Mouse (Mus musculus): ENCODE data around the gene Mybl2. TPM values are rescaled to one million over a fixed set of nuclear protein-coding genes. Genes with fewer than 3 reads are reported as not detected.

The Mybl2 gene
- total and polyA plus RNA-seq, 3 experiments = 60.8 to 145 TPM; not detected in 1

DNA sequence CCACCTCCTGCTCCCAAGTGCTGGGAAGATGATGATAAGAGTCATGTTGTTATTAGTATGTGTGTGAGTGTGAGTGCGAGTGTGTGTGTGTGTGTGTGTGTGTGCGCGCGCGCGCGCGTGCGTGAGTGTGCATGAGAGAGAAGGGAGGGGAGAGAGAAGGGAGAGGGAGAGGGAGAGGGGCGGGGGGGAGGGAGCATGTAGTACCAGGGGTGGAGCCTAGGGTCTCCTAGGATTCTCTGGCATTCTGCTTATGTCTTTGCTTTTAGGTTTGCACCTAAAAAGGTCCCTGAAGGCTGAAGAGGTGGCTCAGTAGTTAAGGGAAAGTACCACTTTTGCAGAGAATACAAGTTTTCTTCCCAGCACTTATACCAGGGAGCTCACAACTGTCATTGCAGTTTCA, 40.4 kb downstream of the Mybl2 start:
- Histone ChIP-seq H3K4me3 (ENCODE audit: control insufficient read depth in 1 of 2, insufficient read depth in 1 of 2, low read depth in 2 of 2, low read length in 2 of 2) (no peak overlapping the region), H3K4me1 (ENCODE audit: control insufficient read depth in 1 of 2, insufficient read depth in 2 of 2, low read length in 2 of 2) (no peaks in the 10 kb centered on the region), H3K79me2 (ENCODE audit: control insufficient read depth, insufficient read depth, low read length, poor library complexity) (no peaks in the 10 kb centered on the region), H3K27ac (ENCODE audit: control insufficient read depth, low read depth, low read length) (no peak overlapping the region), H3K9me3 (replicated peaks; ENCODE audit: insufficient read depth, low read length) (no peaks in the 10 kb centered on the region), H3K36me3 (ENCODE audit: control insufficient read depth in 1 of 2, insufficient read depth in 2 of 2, low read length in 2 of 2) (no peaks in the 10 kb centered on the region), H3K9ac (ENCODE audit: control insufficient read depth, low read depth, low read length, poor library complexity, severe bottlenecking) (no peak overlapping the region), H3K27me3 (ENCODE audit: control insufficient read depth in 1 of 2, insufficient read depth in 2 of 2, low read length in 2 of 2) (no peaks in the 10 kb centered on the region)
- no peak for DNase-seq (ENCODE audit: low read depth, low spot score)
- TF ChIP-seq ZC3H11A (IDR thresholded peaks at IDR 0.05; ENCODE audit: low read depth, low read length) (no peak), CTCF (IDR thresholded peaks at IDR 0.05 in 2 of 3, conservative IDR thresholded peaks at IDR 0.05 in 1 of 3; ENCODE audit: control insufficient read depth in 1 of 3, insufficient read depth in 1 of 3, low read depth in 2 of 3, low read length in 3 of 3, poor library complexity in 1 of 3, severe bottlenecking in 1 of 3) (no peak), SIN3A (IDR thresholded peaks at IDR 0.05; ENCODE audit: low read length) (no peak), EP300 (IDR thresholded peaks at IDR 0.05; ENCODE audit: low read depth in 1 of 2, low read length in 2 of 2) (no peak), MYB (IDR thresholded peaks at IDR 0.05; ENCODE audit: low read depth, low read length) (no peak), GATA1 (IDR thresholded peaks at IDR 0.05; ENCODE audit: low read depth, low read length) (no peak), USF1 (IDR thresholded peaks at IDR 0.05; ENCODE audit: low read depth, low read length) (no peak), SMC3 (IDR thresholded peaks at IDR 0.05; ENCODE audit: low read depth, low read length) (no peak), RAD21 (IDR thresholded peaks at IDR 0.05; ENCODE audit: low read depth, low read length) (no peak), ZMIZ1 (IDR thresholded peaks at IDR 0.05; ENCODE audit: low read depth, low read length) (no peak), ETS1 (IDR thresholded peaks at IDR 0.05; ENCODE audit: low read depth, low read length) (no peak), MEF2A (IDR thresholded peaks at IDR 0.05; ENCODE audit: extremely low read depth, insufficient replicate concordance, low read depth, low read length, poor library complexity, severe bottlenecking) (no peak), RCOR1 (IDR thresholded peaks at IDR 0.05; ENCODE audit: low read depth, low read length) (no peak), MAFK (IDR thresholded peaks at IDR 0.05; ENCODE audit: borderline replicate concordance, low read depth, low read length) (no peak), CHD2 (IDR thresholded peaks at IDR 0.05; ENCODE audit: low read length) (no peak), CHD1 (IDR thresholded peaks at IDR 0.05; ENCODE audit: low read depth, low read length) (no peak), UBTF (IDR thresholded peaks at IDR 0.05; ENCODE audit: borderline replicate concordance, insufficient read depth, low read depth, low read length) (no peak), ELF1 (IDR thresholded peaks at IDR 0.05; ENCODE audit: low read depth, low read length) (no peak)

DNA sequence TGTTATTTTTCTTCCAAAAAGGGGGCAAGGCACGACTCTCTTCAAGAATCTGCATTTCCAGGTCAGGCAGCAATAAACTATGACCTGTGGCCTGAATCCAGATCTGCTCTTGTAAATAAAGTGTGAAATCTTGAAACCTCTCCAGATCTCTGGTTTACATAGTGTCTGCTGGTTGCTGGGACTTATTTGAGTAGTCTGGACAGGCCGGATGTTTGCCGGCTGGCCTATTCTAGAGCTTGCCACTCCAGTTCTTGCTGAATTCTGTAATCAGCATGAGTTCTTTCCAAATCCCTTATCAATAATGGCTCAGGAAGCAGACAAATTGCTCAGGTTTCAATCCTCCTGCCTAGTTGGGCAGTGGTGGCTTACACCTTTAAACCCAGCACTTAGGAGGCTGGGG, 41.3 kb downstream of the Mybl2 start:
- Histone ChIP-seq H3K9me3 (replicated peaks; ENCODE audit: insufficient read depth, low read length) (no peaks in the 10 kb centered on the region), H3K36me3 (ENCODE audit: control insufficient read depth in 1 of 2, insufficient read depth in 2 of 2, low read length in 2 of 2) (no peaks in the 10 kb centered on the region), H3K79me2 (ENCODE audit: control insufficient read depth, insufficient read depth, low read length, poor library complexity) (no peaks in the 10 kb centered on the region), H3K27ac (ENCODE audit: control insufficient read depth, low read depth, low read length) (no peak overlapping the region), H3K27me3 (ENCODE audit: control insufficient read depth in 1 of 2, insufficient read depth in 2 of 2, low read length in 2 of 2) (no peaks in the 10 kb centered on the region), H3K4me3 (ENCODE audit: control insufficient read depth in 1 of 2, insufficient read depth in 1 of 2, low read depth in 2 of 2, low read length in 2 of 2) (no peak overlapping the region), H3K4me1 (ENCODE audit: control insufficient read depth in 1 of 2, insufficient read depth in 2 of 2, low read length in 2 of 2) (no peaks in the 10 kb centered on the region), H3K9ac (ENCODE audit: control insufficient read depth, low read depth, low read length, poor library complexity, severe bottlenecking) (no peak overlapping the region)
- no peak for DNase-seq (ENCODE audit: low read depth, low spot score)
- TF ChIP-seq GATA1 (IDR thresholded peaks at IDR 0.05; ENCODE audit: low read depth, low read length) (no peak), MAFK (IDR thresholded peaks at IDR 0.05; ENCODE audit: borderline replicate concordance, low read depth, low read length) (no peak), UBTF (IDR thresholded peaks at IDR 0.05; ENCODE audit: borderline replicate concordance, insufficient read depth, low read depth, low read length) (no peak), E2F4 (IDR thresholded peaks at IDR 0.05; ENCODE audit: borderline replicate concordance, low read depth, low read length) (no peak), EP300 (IDR thresholded peaks at IDR 0.05; ENCODE audit: low read depth in 1 of 2, low read length in 2 of 2) (no peak), ETS1 (IDR thresholded peaks at IDR 0.05; ENCODE audit: low read depth, low read length) (no peak), ZNF384 (IDR thresholded peaks at IDR 0.05; ENCODE audit: low read depth, low read length) (no peak), TBP (IDR thresholded peaks at IDR 0.05; ENCODE audit: low read depth, low read length) (no peak)

Measured in MEL (cell line).